Mouse (Mus musculus): ENCODE data around the gene Gm6465.
"Not testable (repeated sequence)": the region's sequence is repeated elsewhere in the genome, so short reads cannot be mapped to it uniquely, and the experiment has no call there.

Gene Gm6465

DNA sequence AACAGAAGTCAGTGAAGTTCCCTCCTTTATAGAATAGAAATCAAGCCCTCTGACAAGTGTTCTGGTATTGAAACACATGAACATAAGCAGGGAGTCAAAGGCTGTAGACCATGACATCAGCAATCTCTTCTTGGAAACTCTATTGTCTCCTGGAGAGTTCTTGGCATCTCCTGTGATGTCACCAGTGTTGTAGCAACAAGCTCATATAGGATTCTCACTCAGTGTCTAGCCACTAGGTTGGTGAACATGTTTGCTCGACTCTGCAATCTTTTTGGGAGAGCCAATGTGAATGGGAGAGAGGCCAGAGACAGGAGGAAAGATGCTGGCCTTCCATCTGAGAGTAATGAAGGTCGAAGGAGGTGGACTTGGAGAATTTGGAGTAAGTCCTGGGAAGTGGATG, at the start of gene Gm6465:
TSS of gene Gm6465 (plus strand) at position 301 of the 400 bp plus-strand sequence.
- DNase-seq (ENCODE audit: low spot score): not testable (repeated sequence)

GRCm38 (mm10) chr5:11845824-11846223, 485 bp downstream of the Gm6465 start:
- not testable (repeated sequence) for DNase-seq (ENCODE audit: low spot score)

- DNase-seq (ENCODE audit: low spot score): not testable (repeated sequence)
Measured at GRCm38 (mm10) chr5:11857909-11858308, 12.6 kb downstream of the Gm6465 start.

Data from embryo, embryonic 10 days (tissue).